Mouse (Mus musculus) megakaryocyte, embryonic 14.5 days (primary cell): ENCODE data around the gene Kcnma1. TPM values are rescaled to one million over a fixed set of nuclear protein-coding genes. Genes with fewer than 3 reads are reported as not detected.

Source experiments
- H3K27me3 ChIP-seq: replicated peaks from 2 replicates; pipeline ENCODE3; 2012; ENCODE audit warnings: inconsistent platforms
- H3K36me3 ChIP-seq: replicated peaks from 2 replicates; pipeline ENCODE3; 2012; ENCODE audit warnings: low read length, inconsistent platforms, mixed read lengths
- H3K4me1 ChIP-seq: 2 replicates; pipeline ENCODE4 v1.6.1; 2012; ENCODE audit warnings: inconsistent platforms
- H3K4me3 ChIP-seq: replicated peaks from 2 replicates; pipeline ENCODE3; 2012; ENCODE audit warnings: moderate library complexity, mild to moderate bottlenecking, inconsistent platforms
- H3K9me3 ChIP-seq: 2 replicates; pipeline ENCODE4 v1.6.1; 2012; ENCODE audit warnings: inconsistent platforms
- FLI1 ChIP-seq: IDR thresholded peaks from 2 replicates; pipeline ENCODE4 v1.6.1; 2012; ENCODE audit warnings: low read length, inconsistent platforms, mixed read lengths
- GATA1 ChIP-seq: IDR thresholded peaks from 3 replicates; pipeline ENCODE4 v1.6.1; 2012; ENCODE audit warnings: mixed read lengths, low read length, inconsistent platforms, borderline replicate concordance
- polyA plus RNA-seq: library from polyadenylated mRNA; stranded (reverse); fragments of >175 nt; gene quantifications from 2 replicates; pipeline ENCODE4 v1.2.3, GENCODE M21; 2012; ENCODE audit warnings: low replicate concordance; ENCODE audit not compliant: insufficient read depth

Gene Kcnma1
- polyA plus RNA-seq, 1 experiment: not detected

- H3K4me3 ChIP-seq: no peak overlapping the region
- TF ChIP-seq GATA1: no peak
- H3K27me3 ChIP-seq: no peaks in the 10 kb centered on the region
- H3K9me3 ChIP-seq: peaks cover 7% of the 10 kb centered on the region
- no peaks in the 10 kb centered on the region for H3K36me3 ChIP-seq
- H3K4me1 ChIP-seq: no peaks in the 10 kb centered on the region
Measured at GRCm38 (mm10) chr14:23531735-23532525, 482.4 kb downstream of the Kcnma1 start.

GRCm38 (mm10) chr14:23529720-23530119 is 484.6 kb downstream of the Kcnma1 start:
- peaks cover 7% of the 10 kb centered on the region for H3K9me3 ChIP-seq
- H3K4me3 ChIP-seq: no peak overlapping the region
- H3K4me1 ChIP-seq: no peaks in the 10 kb centered on the region
- TF ChIP-seq FLI1: no peak
- no peak for TF ChIP-seq GATA1
- H3K36me3 ChIP-seq: no peaks in the 10 kb centered on the region
- H3K27me3 ChIP-seq: no peaks in the 10 kb centered on the region

GRCm38 (mm10) chr14:23529229-23529628 is 485.1 kb downstream of the Kcnma1 start:
- Histone ChIP-seq H3K4me3 (no peak overlapping the region), H3K9me3 (peaks cover 4% of the 10 kb centered on the region; the same call in 1 of the 2 replicates), H3K27me3 (no peaks in the 10 kb centered on the region), H3K36me3 (no peaks in the 10 kb centered on the region), H3K4me1 (no peaks in the 10 kb centered on the region)
- TF ChIP-seq GATA1 (no peak), FLI1 (no peak)

- Histone ChIP-seq H3K9me3 (no peaks in the 10 kb centered on the region), H3K4me1 (no peaks in the 10 kb centered on the region), H3K27me3 (no peaks in the 10 kb centered on the region), H3K36me3 (no peaks in the 10 kb centered on the region), H3K4me3 (no peak overlapping the region)
- TF ChIP-seq FLI1 (no peak), GATA1 (no peak)
Measured at GRCm38 (mm10) chr14:23525910-23526309, 488.4 kb downstream of the Kcnma1 start.

- no peaks in the 10 kb centered on the region for H3K9me3 ChIP-seq
- no peaks in the 10 kb centered on the region for H3K27me3 ChIP-seq
- no peak overlapping the region for H3K4me3 ChIP-seq
- TF ChIP-seq GATA1 (no peak), FLI1 (no peak)
- H3K36me3 ChIP-seq: no peaks in the 10 kb centered on the region
- H3K4me1 ChIP-seq: no peaks in the 10 kb centered on the region
Measured at GRCm38 (mm10) chr14:23523825-23524491, 490.3 kb downstream of the Kcnma1 start.

GRCm38 (mm10) chr14:23522606-23523159 is 491.6 kb downstream of the Kcnma1 start:
- TF ChIP-seq GATA1 (no peak), FLI1 (no peak)
- Histone ChIP-seq H3K4me1 (no peaks in the 10 kb centered on the region), H3K9me3 (no peaks in the 10 kb centered on the region), H3K4me3 (no peak overlapping the region), H3K36me3 (no peaks in the 10 kb centered on the region), H3K27me3 (no peaks in the 10 kb centered on the region)

- H3K27me3 ChIP-seq: no peaks in the 10 kb centered on the region
- no peaks in the 10 kb centered on the region for H3K9me3 ChIP-seq
- no peaks in the 10 kb centered on the region for H3K4me1 ChIP-seq
- H3K36me3 ChIP-seq: no peaks in the 10 kb centered on the region
- TF ChIP-seq FLI1: no peak
- TF ChIP-seq GATA1: no peak
- no peak overlapping the region for H3K4me3 ChIP-seq
Measured at GRCm38 (mm10) chr14:23521080-23521684, 493.1 kb downstream of the Kcnma1 start.

GRCm38 (mm10) chr14:23517374-23517773 is 496.9 kb downstream of the Kcnma1 start:
- no peaks in the 10 kb centered on the region for H3K9me3 ChIP-seq
- no peaks in the 10 kb centered on the region for H3K36me3 ChIP-seq
- no peaks in the 10 kb centered on the region for H3K4me1 ChIP-seq
- H3K27me3 ChIP-seq: no peaks in the 10 kb centered on the region
- no peak for TF ChIP-seq FLI1
- no peak for TF ChIP-seq GATA1
- no peak overlapping the region for H3K4me3 ChIP-seq

GRCm38 (mm10) chr14:23509792-23510191 is 504.5 kb downstream of the Kcnma1 start:
- no peak for TF ChIP-seq FLI1
- no peaks in the 10 kb centered on the region for H3K27me3 ChIP-seq
- H3K4me1 ChIP-seq: no peaks in the 10 kb centered on the region
- H3K4me3 ChIP-seq: no peak overlapping the region
- H3K9me3 ChIP-seq: no peaks in the 10 kb centered on the region
- H3K36me3 ChIP-seq: no peaks in the 10 kb centered on the region
